Mouse (Mus musculus) liver, embryonic 14.5 days (tissue): Measurements from ENCODE around the gene 4930578G10Rik. TPM values are rescaled to one million over a fixed set of nuclear protein-coding genes. Genes with fewer than 3 reads are reported as not detected.

ENCODE experiments used
- ATAC-seq: fragments of 200-750 bp; cut with Nextera tagmentation; 2 replicates; pipeline ENCODE4 v1.8.0; 2017; ENCODE audit warnings: moderate number of reproducible peaks, mild to moderate bottlenecking, moderate library complexity; ENCODE audit not compliant: insufficient read depth
- DNase-seq, 3 experiments: peaks; one replicate each; pipeline ENCODE4 v3.0.0-alpha.2; 2012 to 2013; ENCODE audit warnings: low read depth in 3 of 3, low spot score in 3 of 3
- H3K27ac ChIP-seq: fragments of 300-500 bp; sonication (generic); 2 replicates; pipeline ENCODE4 v1.5.1; 2014; ENCODE audit warnings: moderate library complexity, mild to moderate bottlenecking, control low read depth, inconsistent platforms
- H3K27me3 ChIP-seq: fragments of 300-500 bp; sonication (generic); 2 replicates; pipeline ENCODE4 v1.6.1; 2014; ENCODE audit warnings: mild to moderate bottlenecking, low read length, moderate library complexity; ENCODE audit not compliant: control insufficient read depth, insufficient read depth
- H3K36me3 ChIP-seq: fragments of 300-500 bp; sonication (generic); replicated peaks from 2 replicates; pipeline ENCODE4 v1.6.1; 2014; ENCODE audit warnings: low read depth; ENCODE audit not compliant: control insufficient read depth, insufficient read depth
- H3K4me1 ChIP-seq, 2 experiments: fragments of 200-500 bp in 1 of 2; fragments of 300-500 bp in 1 of 2; sonication (generic) in 1 of 2; replicated peaks; 2 replicates each; pipeline ENCODE4 v1.6.1; 2012 to 2014; ENCODE audit warnings: antibody characterized with exemption in 1 of 2, inconsistent platforms in 1 of 2, low read length in 1 of 2; ENCODE audit not compliant: control insufficient read depth in 2 of 2, insufficient read depth in 2 of 2
- H3K4me2 ChIP-seq: fragments of 300-500 bp; sonication (generic); 2 replicates; pipeline ENCODE4 v1.6.1; 2014; ENCODE audit warnings: low read depth, mild to moderate bottlenecking, control low read depth, moderate library complexity
- H3K4me3 ChIP-seq, 2 experiments: fragments of 200-500 bp in 1 of 2; fragments of 300-500 bp in 1 of 2; sonication (generic) in 1 of 2; 2 replicates each; pipeline ENCODE4 v1.5.1; 2012 to 2014; ENCODE audit warnings: low read depth in 2 of 2, low read length in 2 of 2, mild to moderate bottlenecking in 2 of 2, control low read depth in 1 of 2, inconsistent platforms in 1 of 2, moderate library complexity in 1 of 2; ENCODE audit not compliant: insufficient read depth in 1 of 2
- H3K9ac ChIP-seq: fragments of 300-500 bp; sonication (generic); replicated peaks from 2 replicates; pipeline ENCODE4 v1.6.1; 2014; ENCODE audit warnings: mild to moderate bottlenecking, control low read depth, moderate library complexity
- H3K9me3 ChIP-seq: fragments of 300-500 bp; sonication (generic); 2 replicates; pipeline ENCODE4 v1.6.1; 2016; ENCODE audit warnings: low read length, mixed read lengths; ENCODE audit not compliant: control insufficient read depth
- CTCF ChIP-seq: IDR thresholded peaks from 2 replicates; pipeline ENCODE4 v1.5.1; 2016; ENCODE audit warnings: antibody characterized with exemption, low read depth, control low read depth
- EP300 ChIP-seq: IDR thresholded peaks from 2 replicates; pipeline ENCODE4 v1.6.1; 2016; ENCODE audit warnings: antibody characterized with exemption, low read depth
- WGBS: fragments of 180-500 bp; shearing (Covaris S2); extraction: QIAGEN DNeasy Blood & Tissue Kit; methylation state at CpG from one replicate; pipeline ENCODE4 v1.1.7; 2014; ENCODE audit not compliant: insufficient replicate concordance; 5-methylcytosine and 5-hydroxymethylcytosine counted together
- polyA plus RNA-seq, 2 experiments: library from polyadenylated mRNA; depleted of rRNA in 1 of 2; stranded (reverse) in 1 of 2; unstranded in 1 of 2; fragments of >200 nt; fragmentation: Nextera tagmentation in 1 of 2; extraction: Ambion mirVana in 1 of 2; gene quantifications; 2 replicates each; pipeline versions ENCODE4 v1.2.1 to v1.2.3; 2012 to 2014

4930578G10Rik gene
- polyA plus RNA-seq, 2 experiments: not detected

GRCm38 (mm10) chr4:42872746-42873435, 137.5 kb downstream of the 4930578G10Rik start:
- Histone ChIP-seq H3K4me3 (no peak overlapping the region), H3K4me1 (peaks cover 29 to 43% of the 10 kb centered on the region in 2 experiments), H3K36me3 (no peaks in the 10 kb centered on the region), H3K27ac (no peak overlapping the region), H3K9me3 (no peaks in the 10 kb centered on the region), H3K9ac (no peak overlapping the region), H3K27me3 (no peaks in the 10 kb centered on the region), H3K4me2 (no peak overlapping the region)
- 71% methylated on average over 16 of the region's 16 CpGs for WGBS
- ATAC-seq: no peak
- DNase-seq: no peak
- TF ChIP-seq EP300 (no peak), CTCF (no peak)

GRCm38 (mm10) chr4:42874134-42874533, 138.8 kb downstream of the 4930578G10Rik start, which contains the start of gene Fam205c:
Fam205c (minus strand) TSS chr4:42874234.
- DNase-seq: no peak
- Histone ChIP-seq H3K27me3 (no peaks in the 10 kb centered on the region), H3K4me1 (peaks cover 24 to 39% of the 10 kb centered on the region in 2 experiments), H3K4me3 (no peak within 1 kb of the TSS), H3K9ac (no peak within 1 kb of the TSS), H3K36me3 (no peaks in the 10 kb centered on the region), H3K4me2 (no peak within 1 kb of the TSS), H3K9me3 (no peaks in the 10 kb centered on the region), H3K27ac (no peak within 1 kb of the TSS)
- 73% methylated on average over 7 of the region's 7 CpGs for WGBS
- no peak for TF ChIP-seq CTCF
- no peak for TF ChIP-seq EP300
- ATAC-seq: no peak

- peaks cover 23 to 40% of the 10 kb centered on the region in 2 experiments for H3K4me1 ChIP-seq
- no peak overlapping the region for H3K4me2 ChIP-seq
- H3K36me3 ChIP-seq: no peaks in the 10 kb centered on the region
- ATAC-seq (peak; percentile 40; the same call in 1 of the 2 replicates), DNase-seq (peak in 2 of 3 experiments; percentile 61 to 69)
- H3K9ac ChIP-seq: no peak overlapping the region
- no peak for TF ChIP-seq EP300
- peak; percentile 79 for TF ChIP-seq CTCF
- 24% methylated on average over 5 of the region's 5 CpGs for WGBS
- no peaks in the 10 kb centered on the region for H3K9me3 ChIP-seq
- no peak overlapping the region for H3K4me3 ChIP-seq
- no peak overlapping the region; the same call in 1 of the 2 replicates for H3K27ac ChIP-seq
- H3K27me3 ChIP-seq: no peaks in the 10 kb centered on the region
Measured at GRCm38 (mm10) chr4:42876586-42877291, 141.4 kb downstream of the 4930578G10Rik start.

GRCm38 (mm10) chr4:42877657-42878056, 142.3 kb downstream of the 4930578G10Rik start:
- Histone ChIP-seq H3K4me2 (peak overlapping the region; percentile 6), H3K27ac (0 out of 2 replicates have a peak overlapping the region, but pooled peaks have one; percentile 9), H3K27me3 (no peaks in the 10 kb centered on the region), H3K9me3 (no peaks in the 10 kb centered on the region), H3K4me1 (peaks cover 23 to 37% of the 10 kb centered on the region in 2 experiments), H3K9ac (no peak overlapping the region), H3K4me3 (no peak overlapping the region), H3K36me3 (no peaks in the 10 kb centered on the region)
- peak; percentile 85 for TF ChIP-seq EP300
- TF ChIP-seq CTCF: no peak
- peak; percentile 26; the same call in 1 of the 2 replicates for ATAC-seq
- peak; percentile 57 to 70 (median 61) for DNase-seq
- 59% methylated on average over 2 of the region's 2 CpGs for WGBS
